Mouse (Mus musculus): ENCODE data around the gene Thsd4.

Thsd4 gene

GRCm38 (mm10) chr9:60088101-60088500, 433.7 kb downstream of the Thsd4 start:
- in situ Hi-C loops (cut with MboI, MseI), result no loop called here

- in situ Hi-C loops (cut with MboI, MseI), result no loop called here
These were observed 439.7 kb downstream of the Thsd4 start for GRCm38 (mm10) chr9:60082107-60082581.

GRCm38 (mm10) chr9:60077761-60078160, 444.1 kb downstream of the Thsd4 start:
- in situ Hi-C loops (cut with MboI, MseI), result no loop called here

GRCm38 (mm10) chr9:60076396-60076795, 445.4 kb downstream of the Thsd4 start:
- in situ Hi-C loops (cut with MboI, MseI), result no loop called here

- in situ Hi-C loops (cut with MboI, MseI), result no loop called here
These were observed 450.1 kb downstream of the Thsd4 start for GRCm38 (mm10) chr9:60071620-60072263.

GRCm38 (mm10) chr9:60067241-60067640, 454.6 kb downstream of the Thsd4 start:
- in situ Hi-C loops (cut with MboI, MseI), result no loop called here

GRCm38 (mm10) chr9:60065184-60065583, 456.7 kb downstream of the Thsd4 start:
- in situ Hi-C loops (cut with MboI, MseI), result no loop called here

- in situ Hi-C loops (cut with MboI, MseI), result no loop called here
These were observed 458.6 kb downstream of the Thsd4 start for GRCm38 (mm10) chr9:60063191-60063720.

GRCm38 (mm10) chr9:60056131-60056530, 465.7 kb downstream of the Thsd4 start:
- in situ Hi-C loops (cut with MboI, MseI), result no loop called here

- in situ Hi-C loops (cut with MboI, MseI), result no loop called here
These were observed 466.9 kb downstream of the Thsd4 start for GRCm38 (mm10) chr9:60054951-60055350.

GRCm38 (mm10) chr9:60053117-60053516, 468.7 kb downstream of the Thsd4 start:
- in situ Hi-C loops (cut with MboI, MseI), result no loop called here

- in situ Hi-C loops (cut with MboI, MseI), result no loop called here
These were observed 469.4 kb downstream of the Thsd4 start for GRCm38 (mm10) chr9:60052415-60052814.

GRCm38 (mm10) chr9:60043175-60043574, 478.7 kb downstream of the Thsd4 start:
- in situ Hi-C loops (cut with MboI, MseI), result no loop called here

GRCm38 (mm10) chr9:60034883-60035282, 487.0 kb downstream of the Thsd4 start:
- in situ Hi-C loops (cut with MboI, MseI), result no loop called here

- in situ Hi-C loops (cut with MboI, MseI), result no loop called here
These were observed 494.6 kb downstream of the Thsd4 start for GRCm38 (mm10) chr9:60027234-60027633.

GRCm38 (mm10) chr9:60026795-60027194, 495.1 kb downstream of the Thsd4 start:
- in situ Hi-C loops (cut with MboI, MseI), result no loop called here

GRCm38 (mm10) chr9:60025919-60026318, 495.9 kb downstream of the Thsd4 start:
- in situ Hi-C loops (cut with MboI, MseI), result no loop called here

- in situ Hi-C loops (cut with MboI, MseI), result no loop called here
These were observed 496.9 kb downstream of the Thsd4 start for GRCm38 (mm10) chr9:60024971-60025370.

- in situ Hi-C loops (cut with MboI, MseI), result no loop called here
These were observed 497.3 kb downstream of the Thsd4 start for GRCm38 (mm10) chr9:60024545-60024944.

GRCm38 (mm10) chr9:60022331-60022730, 499.5 kb downstream of the Thsd4 start:
- in situ Hi-C loops (cut with MboI, MseI), result no loop called here

GRCm38 (mm10) chr9:60020444-60020843, 501.4 kb downstream of the Thsd4 start:
- in situ Hi-C loops (cut with MboI, MseI), result no loop called here

GRCm38 (mm10) chr9:60010285-60010684, 511.6 kb downstream of the Thsd4 start:
- in situ Hi-C loops (cut with MboI, MseI), result no loop called here

GRCm38 (mm10) chr9:60008936-60009335, 512.9 kb downstream of the Thsd4 start:
- in situ Hi-C loops (cut with MboI, MseI), result no loop called here

- in situ Hi-C loops (cut with MboI, MseI), result no loop called here
These were observed 519.5 kb downstream of the Thsd4 start for GRCm38 (mm10) chr9:60002323-60002722.

Data from T-helper 1 cell (primary cell).